Mouse (Mus musculus) CH12.LX (cell line): Measurements from ENCODE around the gene Mpv17.

Source experiments
- BHLHE40 ChIP-seq: IDR thresholded peaks from 2 replicates; pipeline ENCODE4 v1.6.1; 2011; ENCODE audit warnings: mild to moderate bottlenecking, low read depth, low read length, improper control_type of control experiment
- CTCF ChIP-seq, 2 experiments: IDR thresholded peaks in 1 of 2; conservative IDR thresholded peaks in 1 of 2; 2 replicates each; pipeline ENCODE4 v1.5.1; 2011 to 2012; ENCODE audit warnings: low read depth in 2 of 2, low read length in 2 of 2, improper control_type of control experiment in 1 of 2, inconsistent platforms in 1 of 2, mild to moderate bottlenecking in 1 of 2, moderate library complexity in 1 of 2
- ELF1 ChIP-seq: IDR thresholded peaks from 2 replicates; pipeline ENCODE4 v1.6.1; 2014; ENCODE audit warnings: low read depth, mild to moderate bottlenecking, inconsistent platforms, low read length, improper control_type of control experiment
- MYC ChIP-seq: IDR thresholded peaks from 2 replicates; pipeline ENCODE4 v1.6.1; 2011; ENCODE audit warnings: low read depth, mild to moderate bottlenecking, improper control_type of control experiment, low read length

DNA sequence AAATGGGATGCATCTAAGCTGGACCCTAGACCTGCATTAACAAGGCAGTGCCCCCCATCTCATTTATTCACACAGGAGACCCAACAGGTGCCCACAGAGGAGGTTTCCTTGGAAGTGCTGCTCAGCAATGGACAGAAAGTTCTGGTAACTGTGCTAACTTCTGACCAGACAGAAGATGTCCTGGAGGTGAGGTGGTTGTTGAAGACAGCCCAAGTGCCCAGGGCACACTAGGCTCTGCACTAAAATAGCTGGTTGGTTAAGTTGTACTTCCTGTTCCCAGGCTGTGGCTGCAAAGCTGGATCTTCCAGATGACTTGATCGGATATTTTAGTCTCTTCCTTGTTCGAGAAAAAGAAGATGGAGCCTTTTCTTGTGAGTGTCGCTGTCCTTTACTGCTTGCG is 41.6 kb upstream of the Mpv17 start:
- TF ChIP-seq BHLHE40 (no peak), CTCF (conservative IDR thresholded peaks at IDR 0.05 in 1 of 2, IDR thresholded peaks at IDR 0.05 in 1 of 2; ENCODE audit: low read depth in 2 of 2, low read length in 2 of 2) (no peak), ELF1 (no peak), MYC (no peak)
